Mouse (Mus musculus) small intestine, adult 2 months (tissue): ENCODE measurements around the gene Tbca. TPM values are rescaled to one million over a fixed set of nuclear protein-coding genes. Genes with fewer than 3 reads are reported as not detected.

ENCODE experiments used
- H3K27ac ChIP-seq: fragments of 200-500 bp; 2 replicates; pipeline ENCODE4 v1.5.1; 2012; ENCODE audit warnings: low read depth, low read length, control low read depth, inconsistent platforms; ENCODE audit not compliant: insufficient read depth
- H3K27me3 ChIP-seq: fragments of 200-500 bp; 2 replicates; pipeline ENCODE4 v1.6.1; 2012; ENCODE audit warnings: mild to moderate bottlenecking, moderate library complexity, low read length, inconsistent platforms; ENCODE audit not compliant: control insufficient read depth, insufficient read depth
- H3K36me3 ChIP-seq: fragments of 200-500 bp; 2 replicates; pipeline ENCODE4 v1.6.1; 2012; ENCODE audit warnings: mild to moderate bottlenecking, low read length, control low read depth, inconsistent platforms; ENCODE audit not compliant: control insufficient read depth, insufficient read depth
- H3K4me1 ChIP-seq: fragments of 200-500 bp; 2 replicates; pipeline ENCODE4 v1.6.1; 2012; ENCODE audit warnings: low read length, inconsistent platforms, mixed read lengths; ENCODE audit not compliant: control insufficient read depth, insufficient read depth, insufficient read length
- H3K4me3 ChIP-seq: fragments of 200-500 bp; 2 replicates; pipeline ENCODE4 v1.5.1; 2012; ENCODE audit warnings: low read depth, mild to moderate bottlenecking, control low read depth, inconsistent platforms, low read length, moderate library complexity
- CTCF ChIP-seq: fragments of 200-500 bp; IDR thresholded peaks from 2 replicates; pipeline ENCODE4 v1.5.1; 2012; ENCODE audit warnings: low read depth, mild to moderate bottlenecking, control low read depth, inconsistent platforms, low read length, moderate library complexity, mixed read lengths; ENCODE audit not compliant: insufficient replicate concordance, insufficient read length; ENCODE audit errors: extremely low read depth
- POLR2A ChIP-seq: fragments of 200-500 bp; IDR thresholded peaks from 2 replicates; pipeline ENCODE4 v1.6.1; 2012; ENCODE audit warnings: low read depth, mild to moderate bottlenecking, control low read depth, inconsistent platforms, low read length, moderate library complexity
- WGBS: fragments of 180-500 bp; shearing (Covaris S2); methylation state at CpG from one replicate; pipeline ENCODE4 v1.1.7; 2018; 5-methylcytosine and 5-hydroxymethylcytosine counted together
- polyA plus RNA-seq: library from polyadenylated mRNA; depleted of rRNA; stranded (reverse); fragments of >200 nt; gene quantifications from 2 replicates; pipeline ENCODE4 v1.2.3, GENCODE M21; 2012; rRNA removed

The Tbca gene
- polyA plus RNA-seq = 0.30 and 0.91 TPM in 2 replicates

DNA sequence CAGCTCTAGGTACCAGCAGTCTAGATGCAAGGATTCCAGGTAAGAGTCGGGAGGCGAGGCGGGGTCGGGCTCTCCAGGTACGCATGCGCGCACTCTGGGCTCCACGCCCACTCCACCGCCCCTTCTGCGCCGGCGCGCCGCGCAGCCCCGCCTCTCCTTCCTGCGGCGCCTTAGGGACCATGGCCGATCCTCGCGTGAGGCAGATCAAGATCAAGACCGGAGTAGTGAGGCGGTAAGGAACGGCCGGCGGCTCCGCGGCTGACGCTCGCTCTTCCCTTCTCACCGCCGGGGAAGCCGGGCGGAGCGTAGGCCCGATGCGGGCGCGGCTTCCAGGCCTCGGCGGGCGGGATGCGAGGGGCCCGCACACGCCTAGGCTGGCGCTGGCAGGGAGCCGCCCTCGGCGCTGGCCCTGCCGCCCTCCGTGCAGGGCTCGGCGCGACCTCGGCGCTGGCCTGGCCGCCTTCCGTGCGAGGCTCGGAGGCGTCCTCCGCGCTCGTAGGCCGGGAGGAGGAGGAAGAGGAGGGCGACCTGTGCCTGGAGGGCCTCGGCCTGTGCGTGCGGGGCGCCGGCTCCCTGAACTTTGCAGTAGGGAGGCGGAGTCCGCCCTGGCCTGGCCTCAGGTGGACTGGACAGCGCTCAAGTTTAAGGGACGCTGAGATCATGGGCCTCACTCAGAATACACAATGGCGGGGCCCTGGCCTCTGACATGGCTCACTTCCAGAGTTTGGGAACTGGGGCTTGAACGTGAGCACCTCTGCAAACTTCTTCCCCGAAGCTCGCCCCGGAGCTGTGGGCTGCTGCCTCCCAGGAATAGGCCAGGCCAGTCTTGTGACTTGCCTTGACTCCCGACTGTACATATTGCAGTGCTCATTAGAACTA is at the start of gene Tbca:
Tbca (plus strand) TSS at position 140 of the 879 bp plus-strand sequence.
- Histone ChIP-seq H3K36me3 (no peaks in the 10 kb centered on the region), H3K27ac (peak within 1 kb of the TSS; percentile 62)
- WGBS = under 1% methylated on average over 81 of the region's 81 CpGs

DNA sequence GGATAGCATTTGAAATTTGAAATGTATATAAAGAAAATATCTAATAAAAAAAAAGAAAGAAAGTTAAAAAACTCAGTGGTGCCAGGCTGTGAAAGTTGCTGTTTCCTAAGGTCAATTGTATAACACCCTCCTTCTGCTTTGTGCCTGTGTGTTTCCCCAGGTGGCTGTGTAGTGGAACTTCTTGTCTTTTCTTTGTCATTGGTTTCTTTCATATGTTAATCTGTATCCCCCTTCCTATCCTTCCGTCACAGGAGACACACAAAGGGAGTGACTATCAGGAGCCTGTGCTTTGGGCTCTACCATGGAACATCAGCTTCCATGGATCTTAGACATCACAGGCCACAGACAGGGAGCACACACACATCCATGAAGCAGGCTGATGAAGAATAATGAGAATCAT is 43.5 kb upstream of the Tbca start:
- Histone ChIP-seq H3K27me3 (no peaks in the 10 kb centered on the region), H3K36me3 (no peaks in the 10 kb centered on the region), H3K4me3 (no peak overlapping the region), H3K4me1 (no peaks in the 10 kb centered on the region), H3K27ac (no peak overlapping the region)
- TF ChIP-seq CTCF (no peak), POLR2A (no peak)
- 68% methylated on average over 1 of the region's 1 CpGs for WGBS

More for the DNA sequence above, at the start of gene Tbca:
- TF ChIP-seq CTCF (no peak), POLR2A (peak; percentile 73; the same call in 1 of the 2 replicates)
- H3K4me1 ChIP-seq = peaks cover 2% of the 10 kb centered on the region; the same call in 1 of the 2 replicates
- peak within 1 kb of the TSS; percentile 78 for H3K4me3 ChIP-seq
- H3K27me3 ChIP-seq = no peaks in the 10 kb centered on the region

DNA sequence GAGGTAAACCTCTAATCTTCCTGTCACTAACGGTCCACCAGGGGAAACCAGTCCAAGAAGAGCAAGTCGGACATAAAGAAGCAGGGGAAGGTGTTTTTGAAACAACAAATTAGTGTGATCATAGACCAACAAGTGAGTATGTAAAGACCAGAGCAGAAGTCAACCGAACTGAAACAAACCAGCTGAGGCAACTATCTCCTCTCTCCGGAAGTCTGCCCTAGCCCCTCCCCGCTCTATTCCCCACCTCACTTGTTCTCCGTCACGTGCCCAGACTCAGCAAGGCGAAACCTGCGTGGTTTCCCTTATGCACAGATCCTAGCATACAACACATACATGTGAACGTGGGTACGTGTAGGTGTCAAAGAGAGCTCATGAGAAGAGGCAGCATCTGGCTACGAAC is 22.9 kb upstream of the Tbca start:
- 84% methylated on average over 12 of the region's 12 CpGs for WGBS
- Histone ChIP-seq H3K27ac (no peak overlapping the region), H3K27me3 (no peaks in the 10 kb centered on the region), H3K4me3 (no peak overlapping the region), H3K36me3 (no peaks in the 10 kb centered on the region), H3K4me1 (peaks cover 6% of the 10 kb centered on the region)
- TF ChIP-seq POLR2A = no peak

DNA sequence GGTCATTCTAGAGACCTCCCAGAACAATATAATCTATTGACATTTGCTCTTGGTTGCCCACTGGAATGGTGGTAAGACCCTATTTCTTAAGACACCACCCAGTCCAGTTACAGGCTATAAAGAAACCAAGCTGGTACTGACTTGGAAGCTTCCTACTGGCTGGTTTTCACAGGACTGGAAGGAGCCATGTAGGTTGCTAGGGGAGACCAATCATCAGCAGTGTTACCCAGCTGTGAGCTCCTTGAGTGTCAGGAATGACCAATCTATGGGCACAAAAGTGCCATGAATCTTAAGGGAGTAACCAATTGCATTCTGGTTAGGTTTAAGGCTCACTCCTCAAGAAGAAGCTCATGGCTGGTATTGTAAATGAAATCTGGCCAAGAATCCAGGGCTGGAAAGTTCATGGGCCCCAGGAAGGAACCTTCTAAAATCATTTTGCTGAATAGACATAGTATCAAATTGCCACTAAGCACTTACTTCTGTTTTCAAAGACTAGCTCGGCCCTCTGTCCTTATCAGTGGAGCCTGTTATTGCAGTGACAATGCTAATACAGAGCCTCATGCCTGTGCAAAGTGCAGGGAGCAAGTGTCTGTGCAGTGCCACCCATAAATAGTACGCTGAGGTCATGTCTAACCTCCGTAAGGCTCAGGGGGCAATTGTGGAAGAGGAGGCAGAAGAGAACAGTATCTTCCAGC is 20.1 kb upstream of the Tbca start:
- Histone ChIP-seq H3K4me1 (peaks cover 6% of the 10 kb centered on the region), H3K27me3 (no peaks in the 10 kb centered on the region), H3K36me3 (no peaks in the 10 kb centered on the region), H3K4me3 (no peak overlapping the region), H3K27ac (no peak overlapping the region)
- 22% methylated on average over 3 of the region's 3 CpGs for WGBS
- TF ChIP-seq CTCF (no peak), POLR2A (no peak)

DNA sequence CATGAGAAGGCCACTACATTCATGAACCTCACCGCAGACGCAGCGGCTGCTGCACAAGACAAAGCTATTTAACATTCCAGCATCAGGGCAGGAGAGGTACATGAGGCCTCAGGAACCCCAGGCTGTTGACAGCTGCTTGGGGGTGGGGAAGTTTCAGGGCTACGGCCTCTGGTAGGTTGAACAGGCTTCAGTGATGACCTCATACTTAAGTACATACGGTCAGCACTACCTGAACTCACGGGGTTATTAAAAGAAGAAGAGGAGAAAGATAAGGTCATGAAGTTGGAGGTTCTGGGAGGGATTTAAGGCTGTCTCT is 19.6 kb upstream of the Tbca start:
- Histone ChIP-seq H3K4me3 (no peak overlapping the region), H3K27ac (no peak overlapping the region), H3K4me1 (peaks cover 6% of the 10 kb centered on the region), H3K36me3 (no peaks in the 10 kb centered on the region), H3K27me3 (no peaks in the 10 kb centered on the region)
- WGBS = 27% methylated on average over 6 of the region's 6 CpGs
- no peak for TF ChIP-seq CTCF
- no peak for TF ChIP-seq POLR2A

DNA sequence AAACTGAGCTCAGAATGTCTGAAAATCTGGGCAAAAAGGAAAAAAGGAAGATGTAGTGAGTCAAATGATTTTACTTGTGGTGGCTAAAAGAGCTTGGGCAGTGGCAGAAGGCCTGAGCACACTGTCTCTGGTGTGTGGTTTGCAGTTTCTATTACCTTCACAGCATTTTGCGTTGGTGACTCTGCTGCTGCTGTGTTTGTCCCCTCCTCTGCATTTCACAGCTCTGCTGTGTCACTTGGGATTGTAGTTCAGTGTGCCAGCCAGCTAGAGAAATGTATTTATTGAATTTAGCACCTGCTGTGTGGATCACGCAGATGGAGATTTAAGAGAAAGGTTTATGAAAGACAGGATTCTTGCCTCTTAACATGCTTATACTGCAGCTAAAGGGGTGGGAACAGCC is 1.8 kb upstream of the Tbca start:
- TF ChIP-seq CTCF (no peak), POLR2A (no peak)
- WGBS = 83% methylated on average over 2 of the region's 2 CpGs
- Histone ChIP-seq H3K4me1 (peaks cover 2% of the 10 kb centered on the region; the same call in 1 of the 2 replicates), H3K36me3 (no peaks in the 10 kb centered on the region), H3K27ac (no peak overlapping the region), H3K27me3 (no peaks in the 10 kb centered on the region; the same call in 1 of the 2 replicates), H3K4me3 (no peak overlapping the region)

DNA sequence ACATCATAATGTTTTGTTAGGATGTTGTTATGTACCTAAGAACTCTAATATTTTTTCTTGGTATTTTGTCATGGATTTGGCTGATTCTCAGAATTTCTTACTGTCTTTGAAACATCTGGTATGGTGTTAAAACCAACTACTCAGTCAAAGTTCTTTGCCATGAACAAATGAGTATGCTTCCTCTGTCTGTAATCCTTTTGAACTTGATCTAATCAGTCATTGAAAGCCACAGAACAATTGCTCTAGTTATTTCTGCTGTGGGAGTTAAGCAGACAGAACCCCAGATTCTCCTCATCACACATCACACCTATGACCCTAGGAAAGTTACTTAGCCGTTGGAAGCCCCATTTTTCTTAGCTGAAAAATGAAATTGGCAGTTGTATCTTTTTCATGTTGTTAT is 6.0 kb downstream of the Tbca start:
- TF ChIP-seq CTCF (no peak), POLR2A (no peak)
- 55% methylated on average over 1 of the region's 1 CpGs for WGBS
- H3K27me3 ChIP-seq = no peaks in the 10 kb centered on the region

More for the DNA sequence above, 6.0 kb downstream of the Tbca start:
- Histone ChIP-seq H3K4me1 (peaks cover 2% of the 10 kb centered on the region; the same call in 1 of the 2 replicates), H3K36me3 (no peaks in the 10 kb centered on the region), H3K27ac (no peak overlapping the region), H3K4me3 (no peak overlapping the region)
